Comparison of ENCODE assay signal across 9 mouse cellular contexts in genomic region chr2:166332748-166333417, GRCm38 (mm10).
DNase-seq lines count a peak whose midpoint lies in the region; ATAC-seq and TF ChIP-seq lines count a peak whose summit lies in the region.
"Had no signal": no experiment of that assay in that cellular context is flagged by ENCODE, and none has a peak within 500 bp of the region (broad histone marks: within the 10 kb centered on the region; RNA-seq: fewer than 3 reads in every experiment).

No protein-coding gene starts in this region.

- H3K9me3 ChIP-seq in lung, embryonic 14.5 days (ENCODE audit: low read depth, low read length): no peaks in the 10 kb centered on the region
- no peaks in the 10 kb centered on the region for H3K9me3 ChIP-seq in limb, embryonic 10.5 days (replicated peaks)
- no peaks in the 10 kb centered on the region for H3K9me3 ChIP-seq in stomach, embryonic 16.5 days (replicated peaks; ENCODE audit: control insufficient read depth, low read length)
- H3K9me3 ChIP-seq in forebrain, embryonic 10.5 days: no peaks in the 10 kb centered on the region

- TF ChIP-seq CTCF in lung, embryonic 14.5 days (IDR thresholded peaks at IDR 0.05; ENCODE audit: low read depth): no peak

- WGBS in lung, embryonic 14.5 days: 25% methylated on average over 13 of the region's 13 CpGs
- WGBS in limb, embryonic 10.5 days: 67% methylated on average over 13 of the region's 13 CpGs
- 32% methylated on average over 13 of the region's 13 CpGs for WGBS in stomach, embryonic 16.5 days
- WGBS in forebrain, embryonic 10.5 days: 90% methylated on average over 13 of the region's 13 CpGs

- no peaks in the 10 kb centered on the region; the same call in 1 of the 2 replicates for H3K27me3 ChIP-seq in lung, embryonic 14.5 days (ENCODE audit: insufficient read depth, low read length)
- no peaks in the 10 kb centered on the region for H3K27me3 ChIP-seq in limb, embryonic 10.5 days (ENCODE audit: low read depth, poor library complexity, severe bottlenecking)
- H3K27me3 ChIP-seq in stomach, embryonic 16.5 days (ENCODE audit: control insufficient read depth, insufficient read depth, low read length): no peaks in the 10 kb centered on the region
- H3K27me3 ChIP-seq in forebrain, embryonic 10.5 days (ENCODE audit: poor library complexity, severe bottlenecking): peaks cover 7% of the 10 kb centered on the region; the same call in 1 of the 2 replicates

- intact Hi-C loops in heart, postnatal 10 days (cut with DNase I): no loop called here

- peaks cover 11% of the 10 kb centered on the region for H3K4me1 ChIP-seq in lung, embryonic 14.5 days (ENCODE audit: insufficient read depth)
- H3K4me1 ChIP-seq in limb, embryonic 10.5 days: peaks cover 78% of the 10 kb centered on the region
- H3K4me1 ChIP-seq in stomach, embryonic 16.5 days (ENCODE audit: control insufficient read depth, insufficient read depth, low read length): peaks cover 22% of the 10 kb centered on the region
- H3K4me1 ChIP-seq in forebrain, embryonic 10.5 days: peaks cover 35% of the 10 kb centered on the region

- ATAC-seq in lung, embryonic 14.5 days (ENCODE audit: insufficient read depth): peak; percentile 83
- peak; percentile 66 for ATAC-seq in stomach, embryonic 16.5 days (ENCODE audit: insufficient read depth, low FRiP score)
- ATAC-seq: inflammation-experienced regulatory T-cells, adult 6 months had no signal

- no peak overlapping the region for H3K4me2 ChIP-seq in lung, embryonic 14.5 days
- H3K4me2 ChIP-seq in stomach, embryonic 16.5 days (ENCODE audit: low read depth, low read length): no peak overlapping the region

- peak; percentile 92 for DNase-seq in lung, embryonic 14.5 days
- no peak for DNase-seq in lung, adult 18-20 months
- DNase-seq in heart, postnatal 10 days: peak; percentile 33 to 47
- no peak for DNase-seq in limb, embryonic 10.5 days (ENCODE audit: low spot score)
- no peak for DNase-seq in forebrain, embryonic 10.5 days (ENCODE audit: extremely low spot score, low spot score)
- DNase-seq in spleen, adult 18-20 months: no peak
- DNase-seq: gastrocnemius, postnatal 10 days had no signal

- H3K27ac ChIP-seq in lung, embryonic 14.5 days (ENCODE audit: low read depth): peak overlapping the region; percentile 60; the same call in 1 of the 2 replicates
- H3K27ac ChIP-seq in limb, embryonic 10.5 days: peak overlapping the region; percentile 96
- peak overlapping the region; percentile 77 for H3K27ac ChIP-seq in stomach, embryonic 16.5 days (ENCODE audit: low read length)
- no peak overlapping the region for H3K27ac ChIP-seq in forebrain, embryonic 10.5 days

- no peak overlapping the region for H3K4me3 ChIP-seq in lung, embryonic 14.5 days (ENCODE audit: low read depth, low read length)
- no peak overlapping the region for H3K4me3 ChIP-seq in limb, embryonic 10.5 days
- H3K4me3 ChIP-seq in stomach, embryonic 16.5 days (replicated peaks; ENCODE audit: low read length): no peak overlapping the region
- no peak overlapping the region for H3K4me3 ChIP-seq in forebrain, embryonic 10.5 days

- H3K9ac ChIP-seq in lung, embryonic 14.5 days: no peak overlapping the region
- no peak overlapping the region for H3K9ac ChIP-seq in stomach, embryonic 16.5 days (ENCODE audit: low read length)

- no peaks in the 10 kb centered on the region for H3K36me3 ChIP-seq in lung, embryonic 14.5 days (ENCODE audit: insufficient read depth)
- no peaks in the 10 kb centered on the region for H3K36me3 ChIP-seq in limb, embryonic 10.5 days
- H3K36me3 ChIP-seq in stomach, embryonic 16.5 days (ENCODE audit: control insufficient read depth, insufficient read depth, low read length): no peaks in the 10 kb centered on the region
- H3K36me3 ChIP-seq in forebrain, embryonic 10.5 days (replicated peaks): no peaks in the 10 kb centered on the region

Comparison
In these comparisons a context has a peak if more than half of its experiments do, and no peak if none do; other contexts are left out.
1. DNase-seq: peak in lung, embryonic 14.5 days (single experiment) and heart, postnatal 10 days (2 of 2); none in lung, adult 18-20 months (0 of 2), limb, embryonic 10.5 days (single experiment), forebrain, embryonic 10.5 days (single experiment) and spleen, adult 18-20 months (0 of 2).